Comparison of ENCODE assay signal across 8 mouse cellular contexts in genomic region chr2:33465966-33466365, GRCm38 (mm10). TPM values are rescaled to one million over a fixed set of nuclear protein-coding genes. Genes with fewer than 3 reads are reported as not detected.
DNase-seq lines count a peak whose midpoint lies in the region; ATAC-seq and TF ChIP-seq lines count a peak whose summit lies in the region.

No protein-coding gene starts in this region.

- no peak overlapping the region for H3K4me2 ChIP-seq in heart, postnatal 0 days (ENCODE audit: low read depth, low read length)
- no peak overlapping the region for H3K4me2 ChIP-seq in stomach, postnatal 0 days (replicated peaks; ENCODE audit: low read depth)

- TF ChIP-seq CTCF in thymus, adult 2 months (IDR thresholded peaks at IDR 0.05; ENCODE audit: borderline replicate concordance, control insufficient read depth, extremely low read depth, insufficient read depth, low read length, poor library complexity), result no peak
- TF ChIP-seq CTCF in heart, postnatal 0 days (IDR thresholded peaks at IDR 0.05; ENCODE audit: low read depth), result no peak
- TF ChIP-seq CTCF in stomach, postnatal 0 days (IDR thresholded peaks at IDR 0.05; ENCODE audit: low read depth), result no peak

- no peaks in the 10 kb centered on the region for H3K9me3 ChIP-seq in heart, postnatal 0 days (replicated peaks; ENCODE audit: control insufficient read depth, low read length)
- no peaks in the 10 kb centered on the region for H3K9me3 ChIP-seq in stomach, postnatal 0 days (ENCODE audit: control insufficient read depth, low read length)

- 72% methylated on average over 4 of the region's 4 CpGs for WGBS in thymus, adult 2 months
- WGBS in heart, postnatal 0 days, result 29% methylated on average over 4 of the region's 4 CpGs
- WGBS in stomach, postnatal 0 days, result 70% methylated on average over 4 of the region's 4 CpGs

- H3K36me3 ChIP-seq in thymus, adult 2 months (ENCODE audit: control insufficient read depth, insufficient read depth, low read length), result peaks cover 17% of the 10 kb centered on the region
- H3K36me3 ChIP-seq in heart, postnatal 0 days (replicated peaks; ENCODE audit: control insufficient read depth, insufficient read depth, low read length), result peaks cover 40% of the 10 kb centered on the region
- peaks cover 9% of the 10 kb centered on the region for H3K36me3 ChIP-seq in stomach, postnatal 0 days (ENCODE audit: control insufficient read depth, insufficient read depth, low read length)

- no peak overlapping the region for H3K9ac ChIP-seq in heart, postnatal 0 days (replicated peaks; ENCODE audit: low read depth, low read length)
- no peak overlapping the region; the same call in 1 of the 2 replicates for H3K9ac ChIP-seq in stomach, postnatal 0 days (ENCODE audit: low read length)

- TF ChIP-seq POLR2A in thymus, adult 2 months (IDR thresholded peaks at IDR 0.05; ENCODE audit: control insufficient read depth, extremely low read depth, insufficient read depth, low read length, poor library complexity), result no peak

- H3K27ac ChIP-seq in thymus, adult 2 months (ENCODE audit: control insufficient read depth, insufficient read depth, low read length), result no peak overlapping the region
- H3K27ac ChIP-seq in heart, postnatal 0 days (ENCODE audit: low read depth), result 0 out of 2 replicates have a peak overlapping the region, but pooled peaks have one; percentile 8
- H3K27ac ChIP-seq in stomach, postnatal 0 days (replicated peaks), result no peak overlapping the region

- intact Hi-C loops in heart, postnatal 25 days (cut with DNase I), result no loop called here

- H3K4me3 ChIP-seq in thymus, adult 2 months (ENCODE audit: control insufficient read depth, insufficient read depth, low read length), result no peak overlapping the region
- no peak overlapping the region for H3K4me3 ChIP-seq in heart, postnatal 0 days (ENCODE audit: low read depth, low read length)
- no peak overlapping the region for H3K4me3 ChIP-seq in stomach, postnatal 0 days (ENCODE audit: low read depth, low read length)

- peaks cover 12% of the 10 kb centered on the region for H3K4me1 ChIP-seq in thymus, adult 2 months (replicated peaks; ENCODE audit: control insufficient read depth, insufficient read depth, low read length)
- H3K4me1 ChIP-seq in heart, postnatal 0 days (ENCODE audit: control insufficient read depth, insufficient read depth), result peaks cover 24% of the 10 kb centered on the region
- H3K4me1 ChIP-seq in stomach, postnatal 0 days (replicated peaks; ENCODE audit: control insufficient read depth, insufficient read depth), result no peaks in the 10 kb centered on the region

- peak; percentile 15; the same call in 1 of the 2 replicates for ATAC-seq in heart, postnatal 0 days (ENCODE audit: insufficient read depth, low read depth)
- ATAC-seq in stomach, postnatal 0 days (ENCODE audit: low FRiP score, low TSS enrichment), result 0 out of 2 replicates have a peak, but pooled peaks have one; percentile 2

- TF ChIP-seq EP300 in heart, postnatal 0 days (IDR thresholded peaks at IDR 0.05; ENCODE audit: low read depth), result no peak
- no peak for TF ChIP-seq EP300 in stomach, postnatal 0 days (optimal IDR thresholded peaks at IDR 0.05)

- no peaks in the 10 kb centered on the region; the same call in 1 of the 2 replicates for H3K27me3 ChIP-seq in thymus, adult 2 months (ENCODE audit: control insufficient read depth, insufficient read depth, low read length)
- no peaks in the 10 kb centered on the region for H3K27me3 ChIP-seq in heart, postnatal 0 days (ENCODE audit: control insufficient read depth, insufficient read depth, low read length)
- H3K27me3 ChIP-seq in stomach, postnatal 0 days (ENCODE audit: control insufficient read depth, insufficient read depth, low read length), result no peaks in the 10 kb centered on the region

- peak; percentile 32 for DNase-seq in heart, adult 8-10 months (ENCODE audit: low spot score)
- no peak for DNase-seq in heart, postnatal 25 days (ENCODE audit: low spot score)
- DNase-seq in thymus, postnatal 0 days (ENCODE audit: low spot score), result peak; percentile 22
- no peak for DNase-seq in thymus, adult 2 months
- DNase-seq in heart, postnatal 0 days (ENCODE audit: low spot score), result peak; percentile 58
- no peak for DNase-seq in stomach, postnatal 0 days (ENCODE audit: low spot score)
- no peak for DNase-seq in thymus, postnatal 4 days
- DNase-seq in cerebellum, postnatal 14 days, result no peak

RNA-seq across cellular contexts. Expression of gene Zbtb43, which starts 2.4 kb away (rescaled TPM):
- total RNA-seq in heart, adult 8-10 months (2022), result 10 to 100 TPM; 17.0 to 19.1 (median 17.5) TPM
- 10 to 100 TPM; 21.3 to 24.2 TPM for total RNA-seq in heart, postnatal 25 days (2021)
- polyA plus RNA-seq in thymus, postnatal 0 days (2015; fragmentation: Nextera tagmentation; extraction: Ambion mirVana), result 16.7 and 17.5 TPM in 2 replicates
- polyA plus RNA-seq in thymus, adult 2 months (2012; rRNA removed), result 14.9 and 16.7 TPM in 2 replicates
- total RNA-seq in heart, postnatal 0 days (2014; rRNA removed; ENCODE audit: low replicate concordance), result 10.5 and 11.8 TPM in 2 replicates
- 11.5 and 12.3 TPM in 2 replicates for polyA plus RNA-seq in heart, postnatal 0 days (2015; fragmentation: Nextera tagmentation; extraction: Ambion mirVana)
- polyA plus RNA-seq in stomach, postnatal 0 days (2015; fragmentation: Nextera tagmentation; extraction: Ambion mirVana), result 9.6 and 12.9 TPM in 2 replicates

RNA-seq across cellular contexts. Expression of gene Zbtb34, which starts 34.8 kb away (rescaled TPM):
- total RNA-seq in heart, adult 8-10 months (2022), result 1 to 10 TPM; 5.6 to 6.9 (median 6.5) TPM
- 1 to 10 TPM; 8.0 to 8.3 TPM for total RNA-seq in heart, postnatal 25 days (2021)
- polyA plus RNA-seq in thymus, postnatal 0 days (2015; fragmentation: Nextera tagmentation; extraction: Ambion mirVana), result 3.3 and 3.7 TPM in 2 replicates
- 22.0 and 27.6 TPM in 2 replicates for polyA plus RNA-seq in thymus, adult 2 months (2012; rRNA removed)
- total RNA-seq in heart, postnatal 0 days (2014; rRNA removed; ENCODE audit: low replicate concordance), result 8.9 and 16.7 TPM in 2 replicates
- polyA plus RNA-seq in heart, postnatal 0 days (2015; fragmentation: Nextera tagmentation; extraction: Ambion mirVana), result 1.9 and 2.1 TPM in 2 replicates
- 2.6 and 3.3 TPM in 2 replicates for polyA plus RNA-seq in stomach, postnatal 0 days (2015; fragmentation: Nextera tagmentation; extraction: Ambion mirVana)

Comparison
In these comparisons a context has a peak if more than half of its experiments do, and no peak if none do; other contexts are left out.
1. DNase-seq: peak in heart, adult 8-10 months (single experiment), thymus, postnatal 0 days (single experiment) and heart, postnatal 0 days (single experiment); none in heart, postnatal 25 days (single experiment), thymus, adult 2 months (single experiment), stomach, postnatal 0 days (single experiment), thymus, postnatal 4 days (single experiment) and cerebellum, postnatal 14 days (0 of 2).